Mouse (Mus musculus): ENCODE measurements at regions not wholly inside any gene's neighbourhood (a gene's known extent, or its start where the extent isn't known, plus 50 kb on each side); places are given as distances from the start of the nearest gene placed in this dataset.

DNA sequence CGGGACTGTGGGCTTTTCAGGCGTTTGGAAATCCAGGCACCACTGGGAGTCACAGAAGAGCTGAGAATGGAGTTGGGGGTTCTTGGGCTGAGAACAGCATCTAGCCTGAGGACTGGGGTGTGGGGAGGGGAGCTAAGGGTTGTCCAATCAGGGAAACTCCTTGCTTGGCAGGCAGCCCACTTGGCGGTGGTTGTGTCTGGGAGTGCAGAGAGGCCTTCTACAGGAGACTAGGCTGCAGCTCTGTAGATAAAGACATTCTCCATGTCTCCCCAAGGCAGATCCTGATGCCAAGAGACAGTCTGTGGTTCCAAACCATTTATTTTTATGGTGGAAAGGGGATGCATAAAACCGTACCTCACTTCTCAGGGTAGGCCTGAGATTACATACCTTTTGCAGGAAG, 774.6 kb downstream of the Brinp1 start:
- DNase-seq: peak; percentile 20 to 32

- DNase-seq: no peak
These were observed 797.7 kb downstream of the Brinp1 start for GRCm38 (mm10) chr4:68156499-68156898.

DNA sequence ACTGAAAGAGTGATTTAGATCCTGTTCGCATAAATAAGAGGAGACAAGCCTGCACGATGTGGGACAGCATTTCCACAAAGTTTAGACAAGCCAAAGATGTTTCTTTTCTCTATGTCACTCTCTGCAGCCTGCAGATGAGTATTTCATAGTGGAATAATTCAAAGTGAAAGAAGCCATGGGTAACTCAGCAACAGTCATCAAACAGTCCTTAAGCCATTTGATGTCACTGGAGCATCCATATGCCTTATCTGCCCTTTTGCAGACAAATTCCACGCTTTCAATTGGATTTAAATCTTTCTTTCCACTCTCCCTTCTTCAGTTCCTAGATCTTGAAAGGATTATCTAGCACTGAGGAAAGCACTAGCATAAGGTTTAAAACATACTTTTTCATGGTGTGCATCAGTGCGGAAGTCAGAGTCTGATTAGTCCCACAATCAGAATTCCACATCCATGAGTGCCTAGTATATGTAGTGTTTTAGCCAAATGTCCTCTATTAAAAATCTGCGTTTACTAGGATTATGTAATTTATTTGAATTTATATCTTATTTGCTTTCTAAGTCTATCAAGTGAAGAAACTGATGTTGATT, 805.6 kb downstream of the Brinp1 start:
- no peak for DNase-seq

GRCm38 (mm10) chr4:68128124-68128523, 826.1 kb downstream of the Brinp1 start:
- no peak for DNase-seq

DNA sequence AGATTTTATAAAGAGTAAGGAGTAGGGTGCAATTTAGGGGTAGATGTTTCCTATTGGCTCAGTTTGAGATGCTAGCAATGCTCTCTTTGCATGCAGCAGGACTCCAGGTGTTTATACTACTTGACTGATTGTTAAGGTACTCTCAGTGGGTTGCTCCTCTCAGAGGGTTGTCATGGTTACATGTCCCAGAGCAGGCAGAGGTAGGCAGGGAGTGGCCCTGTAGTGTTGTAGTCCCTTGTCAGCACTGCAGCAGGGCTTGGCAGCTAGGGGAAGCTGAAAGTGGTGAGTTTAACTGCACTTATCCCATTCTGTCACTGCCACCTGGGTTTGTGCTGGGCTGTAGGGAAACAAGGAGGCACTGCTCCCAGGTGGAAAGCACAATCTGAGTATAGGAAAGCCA, 839.7 kb downstream of the Brinp1 start:
- no peak for DNase-seq

DNA sequence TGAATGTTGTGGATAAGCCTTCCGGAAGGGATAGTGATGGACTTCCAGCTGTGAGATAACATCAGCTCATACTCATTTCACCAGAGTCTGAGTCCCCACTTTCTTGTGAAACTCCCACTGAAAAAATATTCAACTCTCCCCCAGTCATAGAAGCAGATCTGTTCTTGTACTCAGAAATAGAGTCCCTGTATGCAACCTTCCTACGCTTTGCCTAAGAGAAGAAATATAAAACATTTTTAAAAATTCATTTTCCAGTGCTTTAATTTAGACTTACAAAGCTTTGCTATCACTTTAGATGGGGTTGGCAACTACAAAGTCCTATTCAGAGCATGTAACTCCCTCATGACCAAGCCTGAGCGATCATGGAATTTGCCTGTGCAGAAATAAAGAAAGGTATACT, 868.9 kb downstream of the Brinp1 start:
- DNase-seq: no peak

DNA sequence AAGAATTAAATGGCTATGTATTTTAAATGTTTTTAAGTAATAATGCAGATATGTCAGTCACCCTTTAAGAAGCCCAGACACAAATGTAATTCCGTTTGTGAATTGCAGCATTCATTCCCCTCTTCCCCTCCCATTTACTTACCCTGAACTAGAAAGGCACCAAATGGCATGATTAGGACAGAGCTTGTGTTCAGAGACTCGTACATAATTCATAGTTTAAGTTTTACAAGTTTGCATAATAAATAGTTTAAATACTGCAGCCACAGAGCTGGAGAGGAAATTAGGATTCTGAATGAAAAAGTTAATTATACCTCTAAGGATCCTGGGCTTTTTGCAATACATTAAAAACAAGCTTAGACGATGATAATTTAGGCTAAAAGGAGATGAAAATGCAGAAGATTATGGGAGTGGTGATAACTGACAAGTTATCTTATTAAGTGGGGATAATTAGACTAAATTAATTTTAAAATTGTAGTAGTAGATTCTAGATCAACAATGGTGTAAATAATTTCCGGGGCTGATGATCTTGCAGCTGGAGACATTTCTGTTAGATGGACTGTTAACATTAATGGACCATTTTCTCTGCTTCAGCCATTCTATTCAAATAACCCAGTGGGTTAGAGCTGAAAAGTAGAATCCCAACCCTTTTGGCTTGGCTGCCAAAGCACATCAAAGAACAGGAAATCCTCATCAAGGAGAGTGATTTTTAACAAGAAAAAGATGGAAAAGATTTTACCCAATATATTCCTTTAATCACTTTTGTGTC, 897.2 kb downstream of the Brinp1 start:
- DNase-seq: no peak

DNA sequence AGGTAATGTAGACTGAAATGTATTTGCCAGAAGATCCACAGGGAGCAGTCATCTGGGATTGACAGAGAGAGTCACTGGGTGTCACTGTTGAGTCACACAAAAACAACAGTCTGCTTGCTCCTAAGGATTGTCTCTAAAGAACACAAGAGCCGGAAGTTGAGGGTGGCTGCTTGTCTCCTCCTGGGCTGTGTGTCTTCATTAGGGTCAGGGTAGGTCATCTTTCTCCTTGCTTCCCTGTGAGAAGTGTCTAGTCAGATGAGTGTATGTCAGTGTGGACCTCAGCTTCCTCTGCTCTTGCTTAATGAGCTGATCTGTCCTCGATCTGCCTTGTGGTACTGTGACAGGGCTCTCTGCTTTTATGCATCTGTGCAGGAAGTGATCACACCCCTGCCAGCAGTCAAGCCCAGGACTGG, 931.3 kb downstream of the Brinp1 start:
- peak; percentile 73 to 81 for DNase-seq

DNA sequence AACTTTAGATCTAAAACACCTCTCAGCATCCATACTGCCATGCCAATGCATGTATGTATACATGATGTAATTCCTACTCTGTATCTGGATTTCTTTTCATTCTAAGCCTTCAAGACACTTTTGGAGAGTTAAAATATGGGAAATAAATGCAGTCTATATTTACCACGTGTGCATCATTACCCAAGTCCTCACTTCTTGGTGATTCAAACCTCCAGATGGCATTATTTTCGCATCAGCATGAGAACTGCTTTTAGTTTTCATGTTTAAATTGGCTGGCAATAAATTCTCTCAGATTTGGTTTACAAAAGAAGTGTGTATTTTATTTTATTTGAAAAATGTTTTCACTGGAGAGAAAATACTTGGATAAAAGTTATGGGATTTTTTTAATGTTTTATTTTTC, 942.8 kb downstream of the Brinp1 start:
- DNase-seq: no peak

GRCm38 (mm10) chr4:67994796-67995283, 959.4 kb downstream of the Brinp1 start:
- no peak for DNase-seq

DNA sequence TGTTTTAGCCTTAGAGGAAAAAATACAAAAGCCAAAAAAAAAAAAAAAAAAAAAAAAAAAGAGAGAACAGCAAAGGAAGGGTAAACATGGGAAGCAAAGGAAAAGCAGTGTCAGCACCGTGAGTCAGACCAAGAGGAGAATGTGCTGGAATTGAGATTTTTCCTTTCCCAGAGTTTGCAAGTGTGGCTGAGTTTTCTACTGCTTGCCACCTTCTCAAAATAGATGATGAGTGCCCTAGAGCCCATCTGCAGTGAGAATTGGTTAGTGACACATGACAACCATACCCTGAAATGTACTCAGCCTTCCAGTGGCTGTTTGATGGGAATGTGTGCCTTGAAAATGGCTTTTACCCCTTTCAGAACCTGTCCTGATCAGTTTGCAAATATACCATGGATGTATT, 990.7 kb downstream of the Brinp1 start:
- DNase-seq: no peak

GRCm38 (mm10) chr4:67948000-67948399, 1006.2 kb downstream of the Brinp1 start:
- DNase-seq: no peak

DNA sequence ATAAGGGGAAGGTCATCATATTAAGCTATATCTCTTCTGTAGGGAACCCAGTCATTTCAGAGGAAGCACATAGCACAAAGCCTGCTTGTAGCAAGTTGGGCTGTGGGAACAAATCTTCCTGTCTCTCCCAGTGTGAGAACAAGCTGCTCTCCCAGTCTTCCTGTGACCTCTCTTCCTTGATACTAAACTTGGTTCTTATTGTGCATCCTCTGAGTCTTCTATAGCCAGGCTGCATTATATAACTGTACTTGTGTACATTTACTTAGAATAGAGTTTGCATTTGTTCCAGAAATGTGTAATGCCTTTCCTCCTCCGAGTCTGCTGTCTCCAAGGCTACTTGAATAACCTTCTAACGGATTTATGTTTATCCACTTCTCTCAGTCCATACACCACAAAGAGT, 1021.7 kb downstream of the Brinp1 start:
- no peak for DNase-seq

- DNase-seq: no peak
These were observed 1055.1 kb downstream of the Brinp1 start for GRCm38 (mm10) chr4:67899109-67899508.

DNA sequence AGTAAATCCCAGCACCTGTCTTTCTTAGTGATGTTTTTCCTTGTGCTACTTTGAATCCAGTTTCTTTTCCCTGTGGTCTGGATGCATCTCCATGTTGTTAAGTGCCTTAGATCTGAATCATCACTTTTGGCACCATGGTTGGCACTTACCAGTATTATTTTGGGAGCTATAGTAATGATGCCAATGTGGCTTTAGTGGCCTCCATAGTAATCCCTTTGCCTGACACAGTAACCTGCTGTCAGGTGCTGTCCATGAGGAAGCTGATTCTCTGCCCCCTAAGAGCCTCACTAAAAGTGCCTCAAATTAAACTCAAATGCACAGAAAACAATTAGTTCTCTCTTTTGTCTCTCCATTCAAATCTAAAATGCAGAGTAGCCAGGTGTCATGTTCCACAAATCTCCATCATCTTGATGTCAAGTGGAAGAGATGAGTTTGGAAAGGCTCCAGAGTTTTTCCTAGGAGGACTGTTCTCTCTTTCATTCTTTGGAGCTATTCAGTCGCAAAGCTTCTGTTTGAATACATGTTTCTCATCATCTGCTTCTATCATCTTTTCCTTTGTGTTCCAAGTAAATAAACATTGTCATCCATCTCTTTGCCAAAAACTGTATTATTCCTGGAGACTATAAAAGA, 1062.1 kb downstream of the Brinp1 start:
- peak; percentile 11 to 46 for DNase-seq

DNA sequence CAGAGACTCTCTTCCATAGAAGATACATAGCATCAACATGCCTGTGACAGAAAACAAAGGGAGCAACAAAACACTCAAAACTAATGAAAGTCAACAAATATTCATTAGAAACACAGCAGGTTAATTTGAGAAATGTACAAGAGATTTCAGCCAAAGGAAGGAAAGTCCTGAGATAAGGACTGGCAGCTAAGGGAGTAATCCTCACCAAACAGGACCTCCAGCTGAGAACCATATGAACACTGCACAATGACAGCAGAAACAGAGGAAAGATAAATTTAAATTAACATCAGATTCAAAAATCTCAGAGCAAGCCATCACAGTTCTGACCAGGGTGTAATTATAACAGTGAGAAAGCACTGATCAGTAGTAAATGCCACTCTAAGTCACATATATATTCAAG, 1060.6 kb downstream of the Tlr4 start:
- DNase-seq: peak; percentile 7 to 58

DNA sequence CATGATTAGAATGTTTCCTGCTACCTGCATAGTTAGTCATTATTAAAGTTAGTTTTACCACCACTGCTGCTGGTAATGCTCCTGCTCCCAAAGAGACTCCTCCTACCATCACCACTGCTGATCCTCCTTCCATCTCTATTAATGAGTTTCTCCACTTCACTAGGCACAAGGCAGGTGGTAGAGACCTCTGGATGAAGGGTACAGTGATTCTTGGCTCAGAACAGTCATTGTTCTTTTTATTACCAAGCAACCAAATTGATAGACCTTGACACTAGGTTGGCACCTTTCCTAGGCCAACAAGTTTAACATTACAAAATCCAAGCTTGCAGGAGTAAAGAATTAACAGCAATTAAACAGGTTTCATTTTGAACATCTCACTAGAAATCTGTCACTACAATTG, 1057.8 kb downstream of the Tlr4 start:
- peak in 1 of 2 experiments; percentile 22 for DNase-seq

- no peak for DNase-seq
These were observed 1034.8 kb downstream of the Tlr4 start for GRCm38 (mm10) chr4:67862218-67862617.

- DNase-seq: no peak
These were observed 1034.4 kb downstream of the Tlr4 start for GRCm38 (mm10) chr4:67861801-67862200.

GRCm38 (mm10) chr4:67853001-67853400, 1025.6 kb downstream of the Tlr4 start:
- no peak for DNase-seq

- peak in 1 of 2 experiments; percentile 15 for DNase-seq
These were observed 1006.0 kb downstream of the Tlr4 start for GRCm38 (mm10) chr4:67833397-67833796.

DNA sequence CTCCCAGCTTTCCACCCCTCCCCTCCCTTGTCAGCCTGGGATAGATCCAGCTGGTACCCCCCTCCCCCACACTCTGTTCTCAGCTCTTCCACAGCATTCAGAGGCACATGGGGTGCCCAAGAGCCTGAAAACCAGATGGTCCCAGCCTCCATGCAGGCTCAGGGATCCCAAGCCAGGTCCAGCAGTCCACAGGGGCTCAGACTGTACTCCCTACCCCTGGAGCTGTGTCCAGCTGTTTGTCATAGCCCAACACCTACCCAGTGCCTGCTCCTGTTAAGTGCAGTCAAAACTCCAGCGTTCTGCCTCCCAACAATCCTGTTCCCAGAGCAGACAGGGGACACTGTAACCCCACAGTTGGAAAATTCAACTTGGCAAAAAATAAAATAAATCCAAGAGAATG, 998.1 kb downstream of the Tlr4 start:
- DNase-seq: peak; percentile 11 to 31

DNA sequence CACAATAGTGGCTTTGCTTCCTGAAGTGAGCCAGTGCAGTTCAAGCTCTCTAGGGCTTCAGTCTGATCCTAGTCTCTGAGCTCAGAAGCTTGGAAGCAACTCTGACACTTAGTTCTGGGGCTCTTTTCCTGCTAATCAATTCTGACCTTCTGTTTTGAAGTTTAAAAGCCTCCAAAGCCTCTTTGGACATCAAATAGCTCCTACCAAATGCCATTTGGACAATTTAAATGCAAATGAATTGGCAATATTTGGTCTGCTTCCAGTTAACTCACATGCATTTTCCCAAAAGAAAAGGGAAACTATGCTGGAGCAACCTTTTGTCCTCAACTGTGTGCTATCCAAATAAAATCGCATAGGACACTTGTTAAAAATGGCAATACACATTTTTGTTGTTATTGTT, 968.7 kb downstream of the Tlr4 start:
- DNase-seq: no peak
